12 mouse cellular contexts compared by ENCODE assay signal in genomic region chr1:137617513-137617912, GRCm38 (mm10).
A peak's percentile ranks its signal among the peaks of the same experiment; 100 is the strongest.
DNase-seq lines count a peak whose midpoint lies in the region; ATAC-seq and TF ChIP-seq lines count a peak whose summit lies in the region.
"Had no signal": no experiment of that assay in that cellular context is flagged by ENCODE, and none has a peak within 500 bp of the region (broad histone marks: within the 10 kb centered on the region; RNA-seq: fewer than 3 reads in every experiment).

No protein-coding gene starts in this region.

- no peaks in the 10 kb centered on the region for H3K9me3 ChIP-seq in forebrain, embryonic 15.5 days
- no peaks in the 10 kb centered on the region for H3K9me3 ChIP-seq in forebrain, embryonic 10.5 days
- H3K9me3 ChIP-seq: neural tube, embryonic 12.5 days; stomach, embryonic 15.5 days had no signal

- H3K4me2 ChIP-seq in forebrain, embryonic 15.5 days (replicated peaks): no peak overlapping the region
- H3K4me2 ChIP-seq: neural tube, embryonic 12.5 days; stomach, embryonic 15.5 days had no signal

- TF ChIP-seq CTCF in left cerebral cortex, adult 2 months (IDR thresholded peaks at IDR 0.05): peak; percentile 22; the same call in 1 of the 2 replicates

- 45% methylated on average over 5 of the region's 5 CpGs for WGBS in forebrain, embryonic 15.5 days
- WGBS in forebrain, embryonic 10.5 days: 84% methylated on average over 5 of the region's 5 CpGs

- no peak overlapping the region for H3K9ac ChIP-seq in forebrain, embryonic 15.5 days (replicated peaks)
- H3K9ac ChIP-seq: neural tube, embryonic 12.5 days; stomach, embryonic 15.5 days had no signal

- H3K4me3 ChIP-seq in forebrain, embryonic 15.5 days: no peak overlapping the region
- H3K4me3 ChIP-seq in forebrain, embryonic 10.5 days: no peak overlapping the region
- H3K4me3 ChIP-seq in left cerebral cortex, adult 2 months: no peak overlapping the region
- H3K4me3 ChIP-seq: neural tube, embryonic 12.5 days; stomach, embryonic 15.5 days had no signal

- ATAC-seq in forebrain, embryonic 15.5 days (replicated peaks): peak; percentile 76
- ATAC-seq in megakaryocyte progenitor cell, adult 5-6 weeks (replicated peaks; ENCODE audit: poor library complexity): no peak
- ATAC-seq: lung, postnatal 0 days had no signal

- no peaks in the 10 kb centered on the region for H3K36me3 ChIP-seq in forebrain, embryonic 15.5 days
- H3K36me3 ChIP-seq in forebrain, embryonic 10.5 days (replicated peaks): no peaks in the 10 kb centered on the region
- H3K36me3 ChIP-seq: neural tube, embryonic 12.5 days; stomach, embryonic 15.5 days had no signal

- H3K4me1 ChIP-seq in forebrain, embryonic 15.5 days: peaks cover 4% of the 10 kb centered on the region; the same call in 1 of the 2 replicates
- 0 out of 2 replicates have a peak, but pooled peaks cover 4% of the 10 kb centered on the region for H3K4me1 ChIP-seq in forebrain, embryonic 10.5 days
- H3K4me1 ChIP-seq: neural tube, embryonic 12.5 days; stomach, embryonic 15.5 days had no signal

- no peak for DNase-seq in forebrain, embryonic 10.5 days (ENCODE audit: extremely low spot score, low spot score)
- DNase-seq in right cerebral cortex, adult 2 months (ENCODE audit: low spot score in 2 of 2): peak; percentile 38 to 55
- DNase-seq in right cerebral cortex, postnatal 4 days: no peak
- DNase-seq in left cerebral cortex, adult 2 months (ENCODE audit: extremely low spot score in 1 of 2, low spot score in 2 of 2): peak; percentile 12 to 29
- DNase-seq in thymus, postnatal 4 days: peak; percentile 35
- no peak for DNase-seq in B cell, adult 2 months
- DNase-seq: kidney, postnatal 14 days had no signal

- no peaks in the 10 kb centered on the region for H3K27me3 ChIP-seq in forebrain, embryonic 15.5 days
- H3K27me3 ChIP-seq in forebrain, embryonic 10.5 days (ENCODE audit: poor library complexity, severe bottlenecking): no peaks in the 10 kb centered on the region
- H3K27me3 ChIP-seq: neural tube, embryonic 12.5 days; stomach, embryonic 15.5 days had no signal

- H3K27ac ChIP-seq in forebrain, embryonic 15.5 days (replicated peaks): peak overlapping the region; percentile 4; the same call in 1 of the 2 replicates
- H3K27ac ChIP-seq in forebrain, embryonic 10.5 days: no peak overlapping the region
- H3K27ac ChIP-seq in left cerebral cortex, adult 2 months: no peak overlapping the region
- H3K27ac ChIP-seq: neural tube, embryonic 12.5 days; stomach, embryonic 15.5 days had no signal

- intact Hi-C loops in left cerebral cortex, adult 2 months (cut with DNase I): no loop called here

Comparison
In these comparisons a context has a peak if more than half of its experiments do, and no peak if none do; other contexts are left out.
1. DNase-seq: peak in right cerebral cortex, adult 2 months (2 of 2), left cerebral cortex, adult 2 months (2 of 2) and thymus, postnatal 4 days (single experiment); none in forebrain, embryonic 10.5 days (single experiment), right cerebral cortex, postnatal 4 days (single experiment) and B cell, adult 2 months (0 of 2).